Mouse (Mus musculus) right cerebral cortex, postnatal 4 days (tissue): ENCODE data around the gene Mlip.

Source experiments
- DNase-seq: peaks from one replicate; pipeline ENCODE4 v3.0.0-alpha.2; 2022

The Mlip gene

DNA sequence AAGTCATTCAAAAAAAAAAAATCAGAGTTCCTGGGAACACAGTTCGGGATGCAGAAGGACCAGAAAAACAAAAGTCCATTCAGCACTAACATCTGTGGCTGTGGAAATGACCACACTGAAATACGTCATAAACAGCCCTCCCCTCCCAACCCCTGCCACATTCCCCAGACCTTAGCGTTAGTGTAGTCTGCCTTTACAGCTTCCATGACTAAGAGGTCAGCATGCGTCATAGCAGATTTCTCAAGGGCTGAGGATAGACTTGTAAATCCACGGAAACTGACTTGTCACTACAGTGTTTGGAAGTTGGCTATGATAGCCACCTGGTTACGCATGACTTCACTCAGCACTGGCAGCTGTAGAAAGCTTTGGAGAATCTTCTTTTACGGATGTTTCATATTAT, 8.5 kb downstream of the Mlip start:
- no peak for DNase-seq

- peak; percentile 18 for DNase-seq
Observed at GRCm38 (mm10) chr9:77340159-77340862, 12.5 kb downstream of the Mlip start.

DNA sequence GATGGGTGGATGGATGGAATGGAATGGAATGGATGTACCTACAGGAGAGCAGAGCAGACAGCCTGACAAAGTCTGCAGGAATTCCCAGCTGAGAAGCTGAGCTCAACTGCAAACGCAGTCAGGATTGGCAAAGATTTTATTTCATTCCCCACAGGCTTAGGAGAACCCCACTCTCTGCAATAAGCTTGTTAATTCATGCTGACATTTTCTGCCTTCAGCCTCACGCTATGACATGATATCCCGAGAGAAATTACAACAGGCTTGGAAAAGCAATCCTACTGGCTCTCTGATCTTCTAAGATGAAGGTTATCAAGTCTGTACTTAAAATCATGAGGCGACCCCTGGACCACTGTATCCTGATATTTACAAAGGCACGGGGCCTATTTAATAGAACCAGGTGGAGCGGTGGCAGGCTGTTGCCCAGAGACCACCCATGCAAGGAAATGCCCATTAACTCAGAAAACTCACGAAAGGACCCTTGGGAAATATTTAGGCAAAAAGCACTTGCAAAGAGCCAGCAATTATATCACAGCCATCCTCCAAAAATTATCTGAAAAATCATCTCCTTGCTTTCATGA, 13.1 kb downstream of the Mlip start:
- DNase-seq, result no peak

GRCm38 (mm10) chr9:77335370-77335769, 17.4 kb downstream of the Mlip start:
- DNase-seq, result no peak

- no peak for DNase-seq
Observed at GRCm38 (mm10) chr9:77318346-77318745, 34.4 kb downstream of the Mlip start.

DNA sequence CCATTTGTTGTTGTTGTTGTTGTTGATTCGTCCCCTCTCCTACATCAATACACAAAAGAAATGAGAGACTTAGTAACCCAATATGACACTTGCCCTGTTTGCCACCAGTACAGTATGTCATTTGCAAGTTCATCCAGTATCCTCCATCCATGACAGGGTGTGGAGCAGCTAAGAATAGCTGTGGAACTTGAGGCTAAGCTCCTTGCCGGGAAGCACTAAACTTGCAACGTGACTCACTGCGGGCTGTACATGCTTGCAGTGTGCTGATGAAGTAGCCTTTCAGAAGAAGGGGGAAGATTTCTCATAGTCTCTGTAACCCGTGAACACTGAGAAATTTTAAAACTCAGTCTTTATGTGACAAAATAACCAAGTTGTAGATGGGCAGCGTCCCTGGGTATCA, 42.2 kb downstream of the Mlip start:
- DNase-seq, result no peak

DNA sequence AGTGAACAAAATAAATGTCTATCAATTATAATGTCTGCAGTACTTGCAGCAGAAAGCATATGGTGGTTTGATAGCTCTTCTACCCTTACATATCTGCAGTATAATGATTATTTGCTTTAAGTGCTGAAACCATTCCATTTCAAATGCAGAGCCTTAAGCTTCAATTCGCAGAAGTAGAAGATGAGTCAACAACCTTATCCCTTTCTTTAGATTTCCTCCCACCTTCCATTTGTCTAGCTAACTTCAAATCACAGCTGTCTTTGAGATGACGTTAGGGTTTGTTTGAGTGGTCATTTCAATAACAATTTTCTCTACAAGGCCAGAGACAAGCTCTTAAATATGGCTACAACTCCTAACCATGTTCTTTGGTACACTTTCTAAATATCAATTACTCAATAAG, 47.4 kb downstream of the Mlip start:
- DNase-seq, result no peak

GRCm38 (mm10) chr9:77302340-77302739, 50.4 kb downstream of the Mlip start:
- no peak for DNase-seq

DNA sequence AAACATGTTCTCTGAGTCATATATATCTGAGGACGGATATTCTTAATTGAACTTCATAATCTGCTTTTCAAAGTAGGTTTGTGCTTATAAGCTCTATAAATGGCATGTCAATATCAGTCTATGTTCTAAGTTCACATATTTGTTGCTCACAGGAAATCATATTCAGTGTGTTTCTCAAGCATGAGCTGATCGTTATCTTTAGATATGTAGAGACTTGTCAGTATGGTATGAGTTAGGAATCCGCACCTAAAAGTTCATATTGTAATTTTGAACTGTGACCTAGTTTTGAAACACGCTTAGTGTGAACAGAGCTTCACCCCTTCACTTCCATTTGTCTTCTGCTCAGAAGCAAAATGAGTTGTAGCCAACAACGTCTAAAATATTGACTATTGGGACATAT, 64.8 kb downstream of the Mlip start:
- no peak for DNase-seq

- DNase-seq, result no peak
Observed at GRCm38 (mm10) chr9:77279371-77279770, 73.4 kb downstream of the Mlip start.

- DNase-seq, result no peak
Observed at GRCm38 (mm10) chr9:77278055-77278454, 74.7 kb downstream of the Mlip start.

- no peak for DNase-seq
Observed at GRCm38 (mm10) chr9:77277270-77277669, 75.5 kb downstream of the Mlip start.

DNA sequence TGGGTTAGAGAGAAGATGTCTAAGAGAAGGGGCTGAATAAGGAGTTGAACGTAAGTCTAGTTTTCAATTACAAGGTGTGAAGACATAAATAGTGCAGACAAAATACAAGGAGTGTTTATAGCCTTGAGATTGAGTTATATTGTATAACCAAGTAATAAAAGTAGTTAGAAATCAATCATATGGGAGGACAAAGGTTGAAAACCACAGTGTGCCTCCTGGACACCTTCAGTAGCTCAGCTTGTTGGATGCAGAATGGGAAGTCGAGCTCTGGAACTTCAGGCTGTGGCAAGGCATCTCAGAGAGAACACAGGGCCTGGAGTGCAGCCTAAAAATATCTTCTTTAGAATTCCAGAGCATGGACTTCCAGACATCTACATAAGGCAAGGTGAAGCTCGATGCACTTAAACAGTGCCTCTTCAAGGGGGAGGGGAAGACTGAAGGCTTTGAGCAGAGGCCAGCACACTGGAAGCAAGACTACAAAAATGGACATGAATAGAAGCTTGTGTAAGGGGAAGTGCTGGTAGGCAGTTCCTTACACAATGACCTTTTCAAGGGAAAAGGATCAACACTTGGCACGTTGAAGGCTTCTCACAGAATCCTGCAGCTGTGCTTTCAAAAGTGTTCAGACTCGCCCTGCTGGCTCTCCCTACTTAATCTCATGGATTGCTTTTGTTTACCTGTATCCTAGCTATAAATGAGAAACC, 76.2 kb downstream of the Mlip start:
- no peak for DNase-seq

- DNase-seq, result no peak
Observed at GRCm38 (mm10) chr9:77272727-77273126, 80.0 kb downstream of the Mlip start.

- DNase-seq, result peak; percentile 23
Observed at GRCm38 (mm10) chr9:77265268-77266017, 87.3 kb downstream of the Mlip start.

GRCm38 (mm10) chr9:77259052-77259451, 93.7 kb downstream of the Mlip start:
- no peak for DNase-seq

DNA sequence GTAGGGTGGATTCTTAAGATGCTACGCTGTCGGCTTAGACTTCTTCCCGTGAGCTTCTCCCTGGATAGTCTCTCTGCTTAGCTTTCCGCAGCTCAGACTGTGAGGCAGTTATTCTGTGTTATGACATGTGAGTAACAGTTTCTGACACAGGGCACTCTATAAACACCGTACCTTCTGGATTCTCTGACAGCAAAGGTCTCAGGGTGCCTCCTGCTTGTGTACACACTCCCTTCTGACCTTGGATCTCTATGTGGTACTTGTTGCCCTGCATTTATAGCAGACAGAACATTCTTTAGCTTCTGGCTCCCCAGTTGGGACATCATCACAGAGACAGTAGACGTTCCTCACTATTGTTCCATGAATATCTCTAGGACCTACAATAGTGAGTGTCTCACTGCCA, 94.5 kb downstream of the Mlip start:
- DNase-seq, result no peak

- no peak for DNase-seq
Observed at GRCm38 (mm10) chr9:77254514-77254913, 98.3 kb downstream of the Mlip start.

- DNase-seq, result no peak
Observed at GRCm38 (mm10) chr9:77252761-77253160, 100.0 kb downstream of the Mlip start.

- DNase-seq, result peak; percentile 21
Observed at GRCm38 (mm10) chr9:77252134-77252533, 100.6 kb downstream of the Mlip start.

- DNase-seq, result peak; percentile 39
Observed at GRCm38 (mm10) chr9:77251511-77252112, 101.2 kb downstream of the Mlip start.

- DNase-seq, result no peak
Observed at GRCm38 (mm10) chr9:77198250-77198649, 154.5 kb downstream of the Mlip start.

GRCm38 (mm10) chr9:77179486-77179885, 173.3 kb downstream of the Mlip start:
- DNase-seq, result no peak
